Mouse (Mus musculus) monocyte, adult 2 months (primary cell): ENCODE results near the gene Chml.

Source experiments
- DNase-seq, 2 experiments: peaks; one replicate each; pipeline ENCODE4 v3.0.0; 2022; ENCODE audit warnings: low spot score in 2 of 2, low read depth in 1 of 2

Chml gene

DNA sequence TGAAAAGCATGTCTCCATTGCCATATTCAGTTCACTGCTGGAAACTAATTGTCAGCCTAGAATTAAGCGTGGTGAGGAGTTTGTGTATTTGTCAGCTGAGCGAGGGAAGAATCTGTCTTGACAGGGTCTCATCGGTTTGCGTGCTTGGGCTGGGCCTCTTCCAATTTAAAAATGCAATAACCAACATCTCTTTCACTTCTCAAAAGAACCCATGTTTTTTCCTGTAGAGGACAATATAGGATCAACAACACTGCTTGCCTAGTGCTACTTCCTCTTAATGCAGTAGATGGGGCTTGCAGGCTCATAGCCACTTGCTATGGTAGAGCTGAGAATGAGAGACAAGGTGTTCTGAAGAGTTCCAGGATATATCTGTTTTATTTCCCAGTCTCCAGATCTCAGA lies 32.8 kb downstream of the Chml start:
- no peak for DNase-seq

DNA sequence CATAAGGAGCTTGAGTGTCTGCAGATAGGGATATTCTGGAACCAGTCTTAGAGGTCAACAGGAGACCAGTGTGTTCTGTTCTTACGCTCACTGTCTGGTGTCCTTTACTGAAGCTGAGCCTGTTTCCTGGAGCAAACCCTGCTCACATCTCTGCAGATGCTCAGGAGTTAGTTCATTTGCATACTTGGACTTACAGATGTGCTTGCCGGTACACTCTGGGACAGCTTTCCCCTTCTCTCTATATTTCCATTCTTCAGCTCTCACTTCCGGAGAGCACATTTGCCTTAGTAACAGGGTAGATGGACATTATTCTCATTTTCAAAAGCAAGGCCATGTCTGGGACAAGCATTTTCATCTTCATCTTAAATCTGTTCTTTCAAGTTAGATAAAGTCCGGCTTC lies 44.1 kb downstream of the Chml start:
- DNase-seq = no peak

DNA sequence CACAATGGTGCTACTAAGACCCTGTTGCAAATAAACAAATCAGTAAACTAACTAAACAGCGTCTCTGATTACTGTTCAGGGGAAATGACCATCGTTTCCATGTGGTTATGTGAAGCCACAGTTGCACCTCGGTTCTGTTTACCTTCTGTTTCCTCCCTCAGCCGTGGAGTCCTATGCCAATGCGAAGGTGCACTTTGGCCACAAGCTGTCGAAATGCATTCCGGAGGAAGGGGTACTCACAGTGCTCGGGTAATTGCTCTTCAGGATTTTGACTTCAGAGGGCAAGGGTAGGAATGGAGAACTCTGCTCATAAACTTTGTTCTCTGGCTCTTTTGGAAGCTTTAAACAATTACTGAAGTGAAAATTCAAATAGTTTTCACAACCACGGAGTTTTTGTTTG lies 45.7 kb downstream of the Chml start:
- no peak for DNase-seq

DNA sequence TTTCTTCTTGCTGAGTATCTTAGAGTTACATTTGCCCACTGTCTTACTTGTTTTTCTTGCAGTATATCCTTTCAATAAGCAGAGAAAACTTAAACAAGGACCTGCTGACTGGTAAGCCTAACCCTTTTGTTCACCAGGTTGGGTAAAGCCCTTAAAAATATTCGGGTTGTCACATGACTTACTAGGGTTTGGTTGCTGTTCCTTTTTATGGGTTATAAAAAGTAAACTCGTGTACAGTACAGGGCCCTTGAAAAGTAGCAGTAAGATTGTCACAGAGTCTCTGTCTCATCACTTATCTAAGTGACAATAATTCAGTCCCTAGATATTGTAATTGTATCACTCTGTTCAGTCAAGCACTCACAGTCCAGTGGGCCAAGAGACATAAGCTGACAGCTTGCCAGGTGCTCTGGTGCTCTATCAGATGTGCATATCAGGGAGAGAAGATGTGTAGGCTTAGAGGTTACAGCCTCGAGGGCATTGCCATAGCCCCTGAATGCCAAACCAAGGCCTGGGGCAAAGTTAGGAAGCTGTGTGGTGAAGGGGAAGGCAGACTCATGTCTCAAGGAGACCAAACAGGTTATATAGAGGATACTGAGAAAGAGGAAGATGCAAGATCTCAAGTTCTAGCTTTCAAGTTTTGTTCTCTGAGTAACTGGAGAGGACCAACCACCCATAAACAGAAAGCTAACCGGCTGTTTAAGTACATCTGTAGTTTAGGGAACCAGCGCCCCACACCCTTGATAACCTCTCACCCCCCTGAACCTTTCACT lies 49.0 kb downstream of the Chml start:
- DNase-seq = no peak

DNA sequence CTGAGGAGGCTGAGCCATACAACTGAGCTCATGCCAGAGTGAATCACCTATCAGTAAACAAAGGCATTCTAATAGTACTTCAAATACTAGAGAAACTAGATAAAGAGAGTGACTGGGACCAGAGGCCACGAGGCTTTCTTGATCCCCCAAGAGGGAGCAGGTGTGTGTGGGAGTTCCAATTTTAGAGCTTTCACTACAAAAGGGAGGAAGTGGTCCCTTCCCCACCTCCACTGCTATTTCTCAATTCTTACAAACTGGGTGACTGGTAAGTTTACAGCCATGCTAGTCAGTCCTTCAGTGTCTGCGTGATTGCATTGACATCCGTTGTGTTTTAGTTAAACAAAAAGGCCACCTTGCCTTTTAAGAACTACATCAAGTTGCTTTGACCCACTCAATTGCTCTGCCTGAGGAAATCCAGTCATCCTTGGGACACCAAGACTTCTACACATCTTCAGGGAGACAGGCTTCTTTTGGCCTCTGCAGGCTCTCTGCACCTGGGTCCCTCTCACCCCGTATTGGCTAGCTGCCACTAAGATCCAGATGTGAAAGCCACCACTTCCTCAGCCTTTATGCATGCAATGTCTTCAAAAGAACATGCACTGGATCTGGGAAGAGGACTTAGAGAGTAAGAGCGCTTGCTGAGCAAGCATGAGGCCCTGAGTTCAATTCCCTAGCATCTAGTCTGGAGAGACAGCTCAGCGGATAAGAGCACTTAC lies 52.1 kb downstream of the Chml start:
- no peak for DNase-seq

DNA sequence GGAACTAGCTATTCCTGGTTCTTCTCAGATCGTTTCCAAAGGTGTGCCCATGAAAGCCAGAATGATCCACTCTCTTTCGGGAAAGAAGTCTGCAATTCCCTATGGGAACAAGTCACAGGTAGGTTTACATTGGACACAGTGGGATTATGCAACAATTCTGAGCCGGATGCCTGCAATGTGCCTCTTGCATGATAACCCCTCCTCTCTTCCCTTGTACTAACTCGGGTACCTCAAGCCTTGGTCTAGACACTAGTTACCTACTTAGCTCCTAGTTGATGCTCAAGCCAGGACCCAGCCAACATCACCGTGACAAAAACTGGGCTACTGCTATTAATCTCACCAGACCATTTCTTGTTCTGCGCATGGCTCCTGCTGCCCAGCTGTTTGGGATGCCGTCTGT lies 53.6 kb downstream of the Chml start:
- DNase-seq = no peak

DNA sequence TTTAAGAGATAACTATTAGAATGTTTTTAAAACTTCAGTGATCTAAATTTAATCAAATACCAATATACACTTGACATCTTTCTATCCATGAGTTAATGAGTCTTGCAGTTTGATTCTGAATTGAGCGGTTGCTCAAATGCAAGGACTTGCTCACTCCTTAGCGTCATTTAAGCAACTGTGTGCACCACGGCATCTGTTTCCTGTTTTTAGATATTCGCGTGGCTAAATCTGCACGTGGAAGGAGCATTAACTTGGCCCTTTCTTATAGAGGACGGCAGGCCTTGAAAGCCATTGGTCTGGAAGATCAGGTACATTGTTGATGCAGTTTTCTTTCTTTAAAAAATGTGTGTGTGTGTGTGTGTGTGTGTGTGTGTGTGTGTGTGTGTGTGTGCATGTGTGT lies 55.0 kb downstream of the Chml start:
- no peak for DNase-seq

DNA sequence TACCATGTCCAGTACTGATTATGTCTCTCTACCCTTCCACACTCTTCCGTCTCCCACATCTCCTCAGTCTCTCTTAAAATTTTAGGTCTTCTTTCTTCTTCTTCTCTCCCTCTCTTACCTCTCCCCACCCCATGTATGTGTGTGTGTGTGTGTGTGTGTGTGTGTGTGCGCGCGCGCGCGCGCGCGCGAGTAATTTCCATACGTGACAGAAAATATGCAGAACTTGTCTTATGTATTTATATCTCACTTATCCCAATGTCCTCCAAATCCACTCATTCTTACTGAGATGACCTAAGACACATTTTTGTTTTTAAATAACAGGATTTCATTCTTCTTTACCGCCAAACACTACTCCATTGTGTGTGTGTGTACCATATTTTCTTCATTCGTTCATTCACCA lies 60.2 kb downstream of the Chml start:
- DNase-seq = no peak
